Mouse (Mus musculus): ENCODE results near the gene Gm10837. TPM values are rescaled to one million over a fixed set of nuclear protein-coding genes. Genes with fewer than 3 reads are reported as not detected.

Gene Gm10837
- polyA plus RNA-seq (2014; fragmentation: Nextera tagmentation; extraction: Ambion mirVana): 0.31 and 0.95 TPM in 2 replicates

GRCm38 (mm10) chr14:122490441-122491328 is at the start of gene Gm10837:
Gene Gm10837 (plus strand): TSS chr14:122490586.
- no peak for DNase-seq (ENCODE audit: low spot score)
- no peaks in the 10 kb centered on the region for H3K36me3 ChIP-seq (replicated peaks; ENCODE audit: control insufficient read depth, insufficient read depth)
- WGBS: 2% methylated on average over 49 of the region's 51 CpGs
- H3K4me3 ChIP-seq (replicated peaks; ENCODE audit: low read length): peak within 1 kb of the TSS; percentile 27
- H3K4me2 ChIP-seq (replicated peaks): peak within 1 kb of the TSS; percentile 48
- peak within 1 kb of the TSS; percentile 51 for H3K9ac ChIP-seq
- no peaks in the 10 kb centered on the region for H3K4me1 ChIP-seq (replicated peaks; ENCODE audit: control insufficient read depth, insufficient read depth, low read length)
- H3K9me3 ChIP-seq (ENCODE audit: control insufficient read depth, low read length): peaks cover 3% of the 10 kb centered on the region; the same call in 1 of the 2 replicates
- peak; percentile 73 for ATAC-seq (ENCODE audit: low FRiP score)
- peak within 1 kb of the TSS; percentile 68 for H3K27ac ChIP-seq
- peaks cover 70% of the 10 kb centered on the region for H3K27me3 ChIP-seq (ENCODE audit: control insufficient read depth, insufficient read depth, low read length)

- no peak for DNase-seq (ENCODE audit: low spot score)
- ATAC-seq (ENCODE audit: low FRiP score): no peak
- no peaks in the 10 kb centered on the region for H3K36me3 ChIP-seq (replicated peaks; ENCODE audit: control insufficient read depth, insufficient read depth)
- H3K27me3 ChIP-seq (ENCODE audit: control insufficient read depth, insufficient read depth, low read length): peaks cover 67% of the 10 kb centered on the region
- H3K4me2 ChIP-seq (replicated peaks): peak overlapping the region; percentile 62
- peak overlapping the region; percentile 40 for H3K4me3 ChIP-seq (replicated peaks; ENCODE audit: low read length)
- H3K9me3 ChIP-seq (ENCODE audit: control insufficient read depth, low read length): no peaks in the 10 kb centered on the region
- H3K27ac ChIP-seq: peak overlapping the region; percentile 80
- WGBS: 2% methylated on average over 29 of the region's 29 CpGs
- H3K9ac ChIP-seq: peak overlapping the region; percentile 64
- peaks cover 23% of the 10 kb centered on the region for H3K4me1 ChIP-seq (replicated peaks; ENCODE audit: control insufficient read depth, insufficient read depth, low read length)
Observed at GRCm38 (mm10) chr14:122449601-122450495, 40.5 kb upstream of the Gm10837 start.

GRCm38 (mm10) chr14:122450496-122451382 is 39.6 kb upstream of the Gm10837 start, which contains the start of gene Gm5089:
Gene Gm5089 (minus strand): TSS chr14:122451115.
- no peaks in the 10 kb centered on the region for H3K9me3 ChIP-seq (ENCODE audit: control insufficient read depth, low read length)
- H3K9ac ChIP-seq: peak within 1 kb of the TSS; percentile 64
- peak within 1 kb of the TSS; percentile 62 for H3K4me2 ChIP-seq (replicated peaks)
- peak; percentile 26 for DNase-seq (ENCODE audit: low spot score)
- WGBS: under 1% methylated on average over 58 of the region's 59 CpGs
- H3K4me3 ChIP-seq (replicated peaks; ENCODE audit: low read length): peak within 1 kb of the TSS; percentile 40
- H3K4me1 ChIP-seq (replicated peaks; ENCODE audit: control insufficient read depth, insufficient read depth, low read length): peaks cover 25% of the 10 kb centered on the region
- H3K36me3 ChIP-seq (replicated peaks; ENCODE audit: control insufficient read depth, insufficient read depth): no peaks in the 10 kb centered on the region
- H3K27ac ChIP-seq: peak within 1 kb of the TSS; percentile 80
- peaks cover 76% of the 10 kb centered on the region for H3K27me3 ChIP-seq (ENCODE audit: control insufficient read depth, insufficient read depth, low read length)
- peak; percentile 41; the same call in 1 of the 2 replicates for ATAC-seq (ENCODE audit: low FRiP score)

- no peaks in the 10 kb centered on the region for H3K36me3 ChIP-seq (replicated peaks; ENCODE audit: control insufficient read depth, insufficient read depth)
- peaks cover 83% of the 10 kb centered on the region for H3K27me3 ChIP-seq (ENCODE audit: control insufficient read depth, insufficient read depth, low read length)
- no peak overlapping the region for H3K9ac ChIP-seq
- H3K4me2 ChIP-seq (replicated peaks): peak overlapping the region; percentile 62
- no peaks in the 10 kb centered on the region for H3K9me3 ChIP-seq (ENCODE audit: control insufficient read depth, low read length)
- WGBS: 46% methylated on average over 5 of the region's 5 CpGs
- H3K4me3 ChIP-seq (replicated peaks; ENCODE audit: low read length): peak overlapping the region; percentile 40; the same call in 1 of the 2 replicates
- DNase-seq (ENCODE audit: low spot score) (peak; percentile 23), ATAC-seq (ENCODE audit: low FRiP score) (no peak)
- H3K27ac ChIP-seq: peak overlapping the region; percentile 77; the same call in 1 of the 2 replicates
- H3K4me1 ChIP-seq (replicated peaks; ENCODE audit: control insufficient read depth, insufficient read depth, low read length): peaks cover 25% of the 10 kb centered on the region
Observed at GRCm38 (mm10) chr14:122451551-122452145, 38.7 kb upstream of the Gm10837 start.

- no peak overlapping the region for H3K4me3 ChIP-seq (replicated peaks; ENCODE audit: low read length)
- H3K4me2 ChIP-seq (replicated peaks): peak overlapping the region; percentile 42
- ATAC-seq (ENCODE audit: low FRiP score): peak; percentile 24; the same call in 1 of the 2 replicates
- H3K4me1 ChIP-seq (replicated peaks; ENCODE audit: control insufficient read depth, insufficient read depth, low read length): peaks cover 25% of the 10 kb centered on the region
- H3K9ac ChIP-seq: no peak overlapping the region
- H3K27me3 ChIP-seq (ENCODE audit: control insufficient read depth, insufficient read depth, low read length): peaks cover 73% of the 10 kb centered on the region
- peak; percentile 49 for DNase-seq (ENCODE audit: low spot score)
- H3K36me3 ChIP-seq (replicated peaks; ENCODE audit: control insufficient read depth, insufficient read depth): no peaks in the 10 kb centered on the region
- peak overlapping the region; percentile 77 for H3K27ac ChIP-seq
- H3K9me3 ChIP-seq (ENCODE audit: control insufficient read depth, low read length): no peaks in the 10 kb centered on the region
- 7% methylated on average over 13 of the region's 13 CpGs for WGBS
Observed at GRCm38 (mm10) chr14:122452701-122453387, 37.5 kb upstream of the Gm10837 start.

- peak overlapping the region; percentile 77 for H3K27ac ChIP-seq
- DNase-seq (ENCODE audit: low spot score) (peak; percentile 71), ATAC-seq (ENCODE audit: low FRiP score) (peak; percentile 76)
- H3K4me1 ChIP-seq (replicated peaks; ENCODE audit: control insufficient read depth, insufficient read depth, low read length): peaks cover 25% of the 10 kb centered on the region
- 1% methylated on average over 32 of the region's 32 CpGs for WGBS
- no peak overlapping the region for H3K4me3 ChIP-seq (replicated peaks; ENCODE audit: low read length)
- H3K4me2 ChIP-seq (replicated peaks): peak overlapping the region; percentile 42
- peaks cover 69% of the 10 kb centered on the region for H3K27me3 ChIP-seq (ENCODE audit: control insufficient read depth, insufficient read depth, low read length)
- H3K9ac ChIP-seq: no peak overlapping the region
- no peaks in the 10 kb centered on the region for H3K36me3 ChIP-seq (replicated peaks; ENCODE audit: control insufficient read depth, insufficient read depth)
- no peaks in the 10 kb centered on the region for H3K9me3 ChIP-seq (ENCODE audit: control insufficient read depth, low read length)
Observed at GRCm38 (mm10) chr14:122453388-122453995, 36.9 kb upstream of the Gm10837 start.

GRCm38 (mm10) chr14:122453996-122454738 is 36.2 kb upstream of the Gm10837 start:
- Histone ChIP-seq H3K27me3 (ENCODE audit: control insufficient read depth, insufficient read depth, low read length) (peaks cover 66% of the 10 kb centered on the region), H3K27ac (peak overlapping the region; percentile 77), H3K36me3 (replicated peaks; ENCODE audit: control insufficient read depth, insufficient read depth) (no peaks in the 10 kb centered on the region), H3K4me3 (replicated peaks; ENCODE audit: low read length) (no peak overlapping the region), H3K4me2 (replicated peaks) (peak overlapping the region; percentile 42), H3K9me3 (ENCODE audit: control insufficient read depth, low read length) (no peaks in the 10 kb centered on the region), H3K9ac (no peak overlapping the region), H3K4me1 (replicated peaks; ENCODE audit: control insufficient read depth, insufficient read depth, low read length) (peaks cover 25% of the 10 kb centered on the region)
- peak; percentile 26 for DNase-seq (ENCODE audit: low spot score)
- ATAC-seq (ENCODE audit: low FRiP score): peak; percentile 44; the same call in 1 of the 2 replicates
- 5% methylated on average over 12 of the region's 12 CpGs for WGBS

All from hindbrain, embryonic 14.5 days (tissue).